Mouse (Mus musculus): Measurements from ENCODE around the gene Epdr1.
A peak's percentile ranks its signal among the peaks of the same experiment; 100 is the strongest.
"Not testable (repeated sequence)": the region's sequence is repeated elsewhere in the genome, so short reads cannot be mapped to it uniquely, and the experiment has no call there.

The Epdr1 gene

GRCm38 (mm10) chr13:19604916-19605315, 14.8 kb downstream of the Epdr1 start:
- no peak for DNase-seq (ENCODE audit: low spot score)

- no peak for DNase-seq (ENCODE audit: low spot score)
Measured at GRCm38 (mm10) chr13:19603719-19604118, 16.0 kb downstream of the Epdr1 start.

- no peak for DNase-seq (ENCODE audit: low spot score)
Measured at GRCm38 (mm10) chr13:19602531-19602930, 17.2 kb downstream of the Epdr1 start.

GRCm38 (mm10) chr13:19599242-19599641, 20.5 kb downstream of the Epdr1 start:
- no peak for DNase-seq (ENCODE audit: low spot score)

GRCm38 (mm10) chr13:19595141-19595540, 24.6 kb downstream of the Epdr1 start:
- DNase-seq (ENCODE audit: low spot score): no peak

GRCm38 (mm10) chr13:19590996-19591759, 28.5 kb downstream of the Epdr1 start:
- peak; percentile 65 for DNase-seq (ENCODE audit: low spot score)

- no peak for DNase-seq (ENCODE audit: low spot score)
Measured at GRCm38 (mm10) chr13:19575947-19576346, 43.8 kb downstream of the Epdr1 start.

- DNase-seq (ENCODE audit: low spot score): not testable (repeated sequence)
Measured at GRCm38 (mm10) chr13:19574723-19575122, 45.0 kb downstream of the Epdr1 start.

- not testable (repeated sequence) for DNase-seq (ENCODE audit: low spot score)
Measured at GRCm38 (mm10) chr13:19570166-19570565, 49.6 kb downstream of the Epdr1 start.

GRCm38 (mm10) chr13:19562510-19562909, 57.2 kb downstream of the Epdr1 start:
- DNase-seq (ENCODE audit: low spot score): no peak

GRCm38 (mm10) chr13:19555391-19555790, 64.3 kb downstream of the Epdr1 start:
- DNase-seq (ENCODE audit: low spot score): no peak

Measured in testis, postnatal 14 days (tissue).